Mouse (Mus musculus) midbrain, embryonic 16.5 days (tissue): ENCODE data around the gene Ap3s2. TPM values are rescaled to one million over a fixed set of nuclear protein-coding genes. Genes with fewer than 3 reads are reported as not detected.

Experiments
- ATAC-seq: fragments of 200-750 bp; cut with Nextera tagmentation; 2 replicates; pipeline ENCODE4 v1.8.0; 2017; ENCODE audit warnings: moderate TSS enrichment
- H3K27ac ChIP-seq: fragments of 300-500 bp; sonication (generic); 2 replicates; pipeline ENCODE4 v1.5.1; 2014; ENCODE audit warnings: mild to moderate bottlenecking, low read length, mixed read lengths
- H3K27me3 ChIP-seq: fragments of 300-500 bp; sonication (generic); 2 replicates; pipeline ENCODE4 v1.6.1; 2014; ENCODE audit warnings: low read depth, low read length, mixed read lengths; ENCODE audit not compliant: control insufficient read depth, insufficient read depth
- H3K36me3 ChIP-seq: fragments of 300-500 bp; sonication (generic); 2 replicates; pipeline ENCODE4 v1.6.1; 2014; ENCODE audit warnings: mild to moderate bottlenecking, low read length, moderate library complexity, mixed read lengths; ENCODE audit not compliant: control insufficient read depth, insufficient read depth
- H3K4me1 ChIP-seq: fragments of 300-500 bp; sonication (generic); 2 replicates; pipeline ENCODE4 v1.6.1; 2014; ENCODE audit warnings: mild to moderate bottlenecking, low read length, mixed read lengths; ENCODE audit not compliant: control insufficient read depth, insufficient read depth
- H3K4me2 ChIP-seq: fragments of 300-500 bp; sonication (generic); 2 replicates; pipeline ENCODE4 v1.6.1; 2014; ENCODE audit warnings: mild to moderate bottlenecking, low read length, mixed read lengths
- H3K4me3 ChIP-seq: fragments of 300-500 bp; sonication (generic); 2 replicates; pipeline ENCODE4 v1.5.1; 2014; ENCODE audit warnings: low read depth, mild to moderate bottlenecking, low read length, moderate library complexity, mixed read lengths
- H3K9ac ChIP-seq: fragments of 300-500 bp; sonication (generic); 2 replicates; pipeline ENCODE4 v1.6.1; 2014; ENCODE audit warnings: low read depth, low read length, mixed read lengths
- H3K9me3 ChIP-seq: fragments of 300-500 bp; sonication (generic); replicated peaks from 2 replicates; pipeline ENCODE4 v1.6.1; 2014; ENCODE audit warnings: mild to moderate bottlenecking, low read length, mixed read lengths; ENCODE audit not compliant: control insufficient read depth, poor library complexity, severe bottlenecking
- WGBS: fragments of 180-500 bp; shearing (Covaris S2); extraction: QIAGEN DNeasy Blood & Tissue Kit; methylation state at CpG from one replicate; pipeline ENCODE4 v1.1.7; 2014; 5-methylcytosine and 5-hydroxymethylcytosine counted together
- microRNA-seq: library from miRNA; unstranded; fragments of <30 nt; microRNA quantifications from one replicate; pipeline ENCODE4, GENCODE M21; 2017
- polyA plus RNA-seq: library from polyadenylated mRNA; unstranded; fragments of >200 nt; fragmentation: Nextera tagmentation; extraction: Ambion mirVana; gene quantifications from 2 replicates; pipeline ENCODE4 v1.2.1, GENCODE M21; 2015

The Ap3s2 gene
- polyA plus RNA-seq, 1 experiment from 2014 or later = 54.6 TPM

GRCm38 (mm10) chr7:79835196-79835595 lies 85.3 kb downstream of the Ap3s2 start:
- no peaks in the 10 kb centered on the region for H3K9me3 ChIP-seq
- WGBS = 94% methylated on average over 6 of the region's 6 CpGs
- ATAC-seq = no peak
- H3K27me3 ChIP-seq = no peaks in the 10 kb centered on the region
- H3K9ac ChIP-seq = no peak overlapping the region
- H3K36me3 ChIP-seq = no peaks in the 10 kb centered on the region
- no peaks in the 10 kb centered on the region for H3K4me1 ChIP-seq
- H3K27ac ChIP-seq = no peak overlapping the region
- no peak overlapping the region for H3K4me3 ChIP-seq
- no peak overlapping the region for H3K4me2 ChIP-seq

GRCm38 (mm10) chr7:79832980-79833379 lies 87.5 kb downstream of the Ap3s2 start:
- Histone ChIP-seq H3K9me3 (no peaks in the 10 kb centered on the region), H3K4me2 (no peak overlapping the region), H3K36me3 (no peaks in the 10 kb centered on the region), H3K27ac (no peak overlapping the region), H3K4me3 (no peak overlapping the region), H3K4me1 (no peaks in the 10 kb centered on the region), H3K27me3 (no peaks in the 10 kb centered on the region), H3K9ac (no peak overlapping the region)
- ATAC-seq = no peak

GRCm38 (mm10) chr7:79831585-79831984 lies 88.9 kb downstream of the Ap3s2 start:
- no peaks in the 10 kb centered on the region for H3K4me1 ChIP-seq
- H3K4me3 ChIP-seq = no peak overlapping the region
- no peaks in the 10 kb centered on the region for H3K36me3 ChIP-seq
- no peak for ATAC-seq
- no peaks in the 10 kb centered on the region for H3K27me3 ChIP-seq
- no peaks in the 10 kb centered on the region for H3K9me3 ChIP-seq
- H3K4me2 ChIP-seq = no peak overlapping the region
- H3K9ac ChIP-seq = no peak overlapping the region
- no peak overlapping the region for H3K27ac ChIP-seq
- WGBS = 80% methylated on average over 6 of the region's 6 CpGs

- no peaks in the 10 kb centered on the region for H3K27me3 ChIP-seq
- no peak overlapping the region for H3K9ac ChIP-seq
- ATAC-seq = no peak
- no peaks in the 10 kb centered on the region for H3K4me1 ChIP-seq
- H3K36me3 ChIP-seq = no peaks in the 10 kb centered on the region
- H3K9me3 ChIP-seq = no peaks in the 10 kb centered on the region
- no peak overlapping the region for H3K4me2 ChIP-seq
- H3K4me3 ChIP-seq = no peak overlapping the region
- no peak overlapping the region for H3K27ac ChIP-seq
- WGBS = 78% methylated on average over 6 of the region's 6 CpGs
These were observed 89.3 kb downstream of the Ap3s2 start for GRCm38 (mm10) chr7:79831145-79831544.

- H3K4me3 ChIP-seq = no peak overlapping the region
- WGBS = 77% methylated on average over 3 of the region's 3 CpGs
- no peaks in the 10 kb centered on the region for H3K4me1 ChIP-seq
- H3K9ac ChIP-seq = no peak overlapping the region
- 0 out of 2 replicates have a peak, but pooled peaks cover 5% of the 10 kb centered on the region for H3K9me3 ChIP-seq
- ATAC-seq = no peak
- no peaks in the 10 kb centered on the region for H3K36me3 ChIP-seq
- H3K27me3 ChIP-seq = no peaks in the 10 kb centered on the region
- no peak overlapping the region for H3K27ac ChIP-seq
- no peak overlapping the region for H3K4me2 ChIP-seq
These were observed 92.1 kb downstream of the Ap3s2 start for GRCm38 (mm10) chr7:79828341-79828740.

Small RNA genes within 50 kb of the gene (microRNA-seq; reads per million reads assigned to microRNA genes)
- gene Gm24541 = not detected

Other genes starting within 250 kb of the Ap3s2 start
- 1.3 and 1.9 TPM in 2 replicates for gene Kif7, start 204.9 kb downstream of the Ap3s2 start, polyA plus RNA-seq
- gene Plin1, start 187.7 kb downstream of the Ap3s2 start, polyA plus RNA-seq = 0.22 and 0.24 TPM in 2 replicates
- gene Pex11a, start 177.5 kb downstream of the Ap3s2 start, polyA plus RNA-seq = 12.7 and 13.9 TPM in 2 replicates
- gene Wdr93, start 177.5 kb downstream of the Ap3s2 start, polyA plus RNA-seq = 0.33 and 0.50 TPM in 2 replicates
- gene Mesp1, start 126.9 kb downstream of the Ap3s2 start, polyA plus RNA-seq = 0.16 and 0.29 TPM in 2 replicates
- gene Mesp2, start 109.9 kb downstream of the Ap3s2 start, polyA plus RNA-seq = 0.97 and 1.4 TPM in 2 replicates
- 3.2 and 3.4 TPM in 2 replicates for gene Anpep, start 59.6 kb downstream of the Ap3s2 start, polyA plus RNA-seq
- gene Arpin, start 14.7 kb upstream of the Ap3s2 start, polyA plus RNA-seq = 17.6 and 21.2 TPM in 2 replicates
- gene Zfp710, start 104.2 kb upstream of the Ap3s2 start, polyA plus RNA-seq = 15.0 and 15.8 TPM in 2 replicates
- gene Idh2, start 194.7 kb upstream of the Ap3s2 start, polyA plus RNA-seq = 210 and 224 TPM in 2 replicates